Mouse (Mus musculus) brown adipose tissue, adult 24 weeks (tissue): Measurements from ENCODE around the gene Gatd1. TPM values are rescaled to one million over a fixed set of nuclear protein-coding genes. Genes with fewer than 3 reads are reported as not detected.

Experiments
- H3K27ac ChIP-seq: fragments of 200-500 bp; replicated peaks from 2 replicates; pipeline ENCODE4 v1.5.1; 2012; ENCODE audit warnings: low read depth, mild to moderate bottlenecking, low read length
- H3K4me1 ChIP-seq: fragments of 200-500 bp; 2 replicates; pipeline ENCODE4 v1.6.1; 2012; ENCODE audit warnings: low read length, mixed read lengths; ENCODE audit not compliant: control insufficient read depth, insufficient read depth, insufficient read length
- H3K4me3 ChIP-seq: fragments of 200-500 bp; 2 replicates; pipeline ENCODE4 v1.5.1; 2012; ENCODE audit warnings: low read depth, mild to moderate bottlenecking, low read length, moderate library complexity; ENCODE audit not compliant: insufficient read depth
- polyA plus RNA-seq: library from polyadenylated mRNA; stranded (reverse); fragments of >200 nt; gene quantifications from 2 replicates; pipeline ENCODE4 v1.2.4, GENCODE M21; 2012; ENCODE audit not compliant: missing spikeins, insufficient read depth, insufficient read length

Gene Gatd1
- polyA plus RNA-seq, 1 experiment = 23.3 TPM

DNA sequence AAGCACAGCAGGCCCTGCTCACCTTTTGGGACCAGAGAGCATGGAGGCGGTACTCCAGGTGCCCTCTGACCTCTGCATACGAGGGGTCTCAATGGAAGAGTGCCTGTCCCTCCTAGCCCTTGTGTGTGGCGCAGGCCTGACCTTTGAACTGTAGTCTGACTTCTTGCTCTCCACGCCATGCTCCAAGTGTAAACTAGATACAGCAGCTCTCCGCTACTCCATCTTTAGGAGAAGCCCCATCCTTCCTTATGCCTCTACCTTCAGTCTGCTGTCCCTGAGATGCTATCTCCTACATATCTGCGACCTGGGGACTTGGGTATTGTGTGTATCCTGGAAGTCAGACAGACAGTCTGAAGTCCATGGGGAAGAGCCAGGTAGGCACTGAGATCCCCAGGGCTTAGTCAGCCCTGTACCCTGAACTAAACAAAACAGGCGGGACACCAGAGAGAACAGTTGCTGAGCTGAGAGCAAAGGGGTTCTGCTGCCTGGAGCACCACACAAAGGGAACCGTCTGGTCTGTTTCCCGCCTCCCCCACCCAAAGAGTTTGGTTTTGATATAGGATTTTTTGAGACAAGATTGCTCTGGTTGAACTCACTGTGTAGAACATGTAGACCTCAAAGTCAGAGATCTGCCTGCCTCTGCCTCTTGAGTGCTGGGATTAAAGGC is 22.1 kb upstream of the Gatd1 start:
- Histone ChIP-seq H3K4me1 (peaks cover 16% of the 10 kb centered on the region), H3K4me3 (peak overlapping the region; percentile 51), H3K27ac (peak overlapping the region; percentile 36)

DNA sequence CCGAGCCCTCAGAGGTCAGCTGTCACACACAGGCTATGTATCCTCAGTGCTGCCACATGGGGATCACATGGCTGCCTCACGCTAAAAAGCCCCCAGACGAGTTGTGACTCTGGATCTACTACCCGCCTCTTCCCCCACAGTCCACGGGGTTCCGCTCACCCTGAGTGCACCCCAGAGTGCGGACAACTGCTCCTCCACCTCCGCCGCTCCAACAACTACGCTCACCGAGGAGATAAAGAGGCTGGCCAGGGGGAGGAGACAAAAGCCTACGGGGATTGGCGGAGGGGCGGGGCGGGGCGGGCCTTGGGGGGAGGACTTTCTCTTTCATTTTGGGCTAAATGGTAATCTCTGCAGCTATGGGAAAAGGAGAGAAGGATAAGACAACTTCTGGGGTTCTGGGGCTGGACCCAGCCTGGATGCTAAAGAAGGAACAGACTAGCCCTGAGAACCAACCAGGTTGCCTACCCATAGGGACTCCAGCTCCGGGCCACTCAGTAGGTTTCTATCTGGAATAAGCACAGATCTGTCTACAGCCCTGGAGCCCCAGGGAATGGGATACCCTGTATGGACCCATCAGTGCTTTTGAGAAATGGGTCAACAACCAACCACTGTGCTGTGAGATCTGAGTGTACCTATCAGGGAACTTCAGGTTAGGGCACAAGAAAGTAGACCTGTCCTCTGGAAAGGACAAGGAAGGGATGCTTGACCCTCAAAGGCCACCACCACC is 21.4 kb upstream of the Gatd1 start:
- H3K4me3 ChIP-seq = peak overlapping the region; percentile 69

DNA sequence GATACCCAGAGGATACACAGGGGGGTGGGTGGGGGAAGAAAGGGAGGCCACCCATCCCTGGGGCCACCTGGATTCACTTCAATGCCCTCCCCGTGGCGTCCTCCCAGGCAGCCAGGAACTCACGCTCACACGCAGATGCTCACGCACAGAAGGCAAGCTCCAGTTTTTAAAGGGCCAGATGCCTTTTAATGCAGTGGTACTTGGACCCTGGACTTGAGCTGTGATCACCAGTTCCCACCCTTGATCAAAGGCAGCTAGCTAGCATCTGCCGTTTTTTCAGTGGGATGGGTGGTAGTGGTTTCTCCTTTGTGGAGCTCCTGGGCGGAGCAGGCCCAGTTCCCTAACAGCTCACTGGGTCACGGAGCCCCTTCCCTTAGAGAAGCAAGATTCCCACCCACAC is 20.5 kb upstream of the Gatd1 start:
- H3K4me3 ChIP-seq = peak overlapping the region; percentile 69
- H3K27ac ChIP-seq = peak overlapping the region; percentile 53

More for the DNA sequence above, 21.4 kb upstream of the Gatd1 start:
- H3K4me1 ChIP-seq = peaks cover 16% of the 10 kb centered on the region
- H3K27ac ChIP-seq = peak overlapping the region; percentile 53

DNA sequence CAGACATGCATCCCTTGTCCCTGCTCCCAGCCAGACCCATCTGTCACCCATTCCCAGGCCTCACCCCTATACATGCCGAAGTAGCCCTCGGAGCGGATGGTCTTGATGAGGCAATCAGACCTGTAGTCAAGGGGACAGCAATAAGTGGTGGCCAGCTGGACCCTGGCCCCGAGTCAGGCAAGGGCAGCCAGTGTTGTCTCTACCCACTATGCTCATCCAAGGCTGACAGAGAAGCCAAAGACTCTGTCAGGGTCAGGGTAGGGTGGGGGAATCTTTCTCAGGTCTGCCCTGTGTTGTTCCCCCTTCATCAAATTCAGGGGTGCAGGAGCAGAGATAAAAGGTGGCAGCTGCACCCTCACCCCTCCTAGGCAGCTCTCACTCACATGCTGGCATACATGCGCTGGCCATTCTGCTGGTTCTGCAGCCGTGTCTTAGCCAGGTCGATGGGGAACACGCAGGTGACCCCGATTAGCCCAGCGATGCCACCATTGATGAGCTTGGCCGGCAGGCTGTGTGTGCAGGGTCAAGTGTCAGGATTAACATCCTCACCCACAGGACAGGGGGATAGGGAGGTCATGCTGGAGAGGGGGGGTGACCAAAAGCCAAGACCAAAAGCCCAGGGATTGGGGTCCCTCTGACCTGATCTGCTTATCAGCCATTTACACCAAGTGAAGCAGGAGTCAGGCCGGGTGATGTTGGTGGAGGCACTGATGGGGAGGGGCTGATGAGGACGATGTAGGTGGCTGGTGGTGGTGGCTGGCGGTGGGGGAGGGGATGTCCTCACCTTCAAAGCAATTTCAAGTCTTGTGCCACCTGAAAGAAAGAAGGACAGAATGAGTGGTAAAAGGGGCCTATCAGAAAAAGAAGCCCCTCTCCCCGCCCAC is 19.8 kb upstream of the Gatd1 start:
- peaks cover 24% of the 10 kb centered on the region for H3K4me1 ChIP-seq
- H3K4me3 ChIP-seq = peak overlapping the region; percentile 69
- peak overlapping the region; percentile 40 for H3K27ac ChIP-seq

More for the DNA sequence above, 20.5 kb upstream of the Gatd1 start:
- peaks cover 17% of the 10 kb centered on the region for H3K4me1 ChIP-seq

DNA sequence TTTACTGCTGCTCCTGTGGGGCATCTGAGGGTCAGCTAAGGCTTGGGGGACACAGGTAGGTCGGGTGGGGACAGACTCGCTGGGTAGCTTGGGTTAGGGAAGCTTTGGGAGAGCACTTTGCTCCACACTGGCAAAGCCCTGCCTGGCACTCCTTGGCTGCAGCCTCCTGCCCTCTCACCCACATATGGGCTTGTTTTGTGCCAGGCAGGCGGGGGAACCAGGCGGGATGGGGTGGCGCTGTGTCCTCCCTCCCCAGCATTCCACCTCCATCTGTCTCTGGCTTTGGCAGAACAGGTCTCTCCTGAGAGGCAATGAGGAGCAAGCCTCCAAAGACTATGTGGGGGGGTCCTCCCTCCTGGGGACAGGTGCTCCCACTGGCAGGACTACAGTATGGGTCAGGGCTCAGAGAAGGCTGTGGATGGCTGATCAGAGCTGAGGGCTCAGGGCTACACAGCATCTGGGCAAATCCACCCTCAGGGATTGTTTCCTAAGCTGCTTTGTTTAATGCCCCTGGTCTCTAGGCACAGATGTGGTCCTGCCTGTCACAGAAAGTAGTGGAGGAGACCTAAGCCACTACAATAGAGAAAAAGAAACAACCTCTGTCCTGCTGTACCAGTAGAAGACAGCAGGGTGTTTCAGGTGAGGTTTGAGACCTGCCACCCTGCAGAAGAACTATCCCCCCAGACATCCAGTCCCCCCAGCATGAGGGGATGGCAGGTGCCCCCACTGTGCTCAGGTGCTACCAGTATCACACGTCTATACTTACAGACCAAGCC is 19.0 kb upstream of the Gatd1 start:
- Histone ChIP-seq H3K4me1 (peaks cover 24% of the 10 kb centered on the region), H3K4me3 (peak overlapping the region; percentile 37), H3K27ac (peak overlapping the region; percentile 93)

DNA sequence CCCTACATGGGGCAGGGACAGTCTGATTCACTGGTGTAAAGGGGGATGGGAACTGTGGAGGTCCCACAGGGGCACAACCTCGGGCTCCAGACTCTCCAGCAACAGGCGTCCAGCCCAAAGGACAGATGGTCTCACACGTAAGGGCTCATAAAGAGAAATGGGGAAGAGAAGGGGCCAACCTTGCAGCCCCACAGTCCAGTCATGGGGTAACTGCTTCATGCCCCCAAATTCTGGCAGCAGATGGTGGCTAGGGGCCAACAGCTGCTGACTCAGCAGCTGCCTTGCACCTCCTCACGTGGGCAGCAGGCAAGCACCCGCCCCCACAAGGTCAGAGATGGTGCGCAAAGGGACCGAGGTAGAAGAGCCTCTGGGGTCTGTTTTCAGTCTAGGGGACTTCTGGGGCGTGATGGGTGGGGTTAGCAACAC is 18.3 kb upstream of the Gatd1 start:
- peak overlapping the region; percentile 37; the same call in 1 of the 2 replicates for H3K4me3 ChIP-seq
- H3K27ac ChIP-seq = peak overlapping the region; percentile 93
- H3K4me1 ChIP-seq = peaks cover 24% of the 10 kb centered on the region

DNA sequence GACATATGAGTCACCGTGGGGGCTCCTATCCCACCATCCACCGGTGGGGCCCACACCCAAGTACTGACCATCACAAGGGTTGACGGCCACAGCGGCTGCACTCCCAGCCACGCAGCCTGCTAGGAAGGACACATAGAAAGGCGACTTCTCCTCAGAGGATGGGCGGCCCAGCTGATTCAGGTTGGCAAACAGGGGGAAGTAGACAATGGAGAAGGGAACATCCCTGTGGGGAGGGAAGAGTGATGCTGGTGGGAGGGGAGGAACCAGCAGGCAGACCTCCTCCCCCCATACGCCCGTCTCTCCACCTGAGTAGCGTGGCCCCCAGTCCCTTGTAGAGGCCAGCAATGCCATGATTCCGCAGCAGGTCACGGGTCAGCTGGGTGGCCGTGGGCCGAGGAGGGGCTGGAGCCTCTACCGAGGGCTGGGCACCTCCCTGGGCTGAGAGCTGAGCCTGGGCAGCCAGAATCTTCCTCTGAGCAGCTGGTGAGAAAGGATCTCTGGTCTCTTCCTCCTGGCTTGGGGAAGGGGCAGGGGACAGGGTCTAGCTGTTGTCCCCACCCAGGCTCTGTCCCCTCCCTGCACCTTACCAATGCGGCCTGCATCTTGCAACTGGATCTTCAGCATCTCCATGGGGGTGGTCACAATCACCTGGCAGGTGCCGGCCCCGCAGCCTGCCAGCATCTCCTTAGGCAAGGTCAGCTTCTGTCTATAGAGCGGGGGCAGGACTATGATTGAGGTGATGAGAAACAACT is 17.7 kb upstream of the Gatd1 start:
- Histone ChIP-seq H3K4me3 (no peak overlapping the region), H3K27ac (peak overlapping the region; percentile 93; the same call in 1 of the 2 replicates), H3K4me1 (peaks cover 22% of the 10 kb centered on the region)

DNA sequence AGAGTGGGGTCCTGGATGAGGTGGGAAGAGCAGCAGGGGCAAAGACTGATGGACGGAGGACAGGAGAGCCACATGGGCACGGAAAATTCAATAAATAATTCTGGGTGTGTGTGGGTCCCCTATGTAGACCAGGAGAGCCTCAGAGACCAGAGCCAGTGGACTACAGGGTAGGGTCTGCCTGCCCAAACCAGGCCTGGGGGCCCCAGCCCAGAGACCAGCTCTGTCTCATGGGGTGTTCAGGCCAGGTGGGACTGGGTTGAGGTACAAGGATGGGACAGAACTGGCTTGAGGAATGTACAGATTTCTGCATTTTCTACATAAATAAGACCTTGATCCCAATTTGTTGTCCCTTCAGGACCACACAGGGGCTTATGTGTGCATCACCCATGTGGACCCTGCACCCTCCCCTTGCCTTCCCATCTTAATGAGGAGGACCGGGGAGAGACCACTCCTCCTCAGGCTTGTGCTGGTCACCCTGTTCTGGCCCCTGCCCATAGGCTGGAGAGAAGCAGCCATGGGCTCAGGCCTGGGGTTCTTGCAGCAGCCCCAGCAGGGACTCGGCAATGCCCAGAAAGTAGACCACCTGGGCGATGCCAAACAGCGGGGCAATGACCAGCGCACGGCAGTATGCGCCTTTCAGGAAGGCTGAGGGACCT is 16.8 kb upstream of the Gatd1 start:
- Histone ChIP-seq H3K27ac (no peak overlapping the region), H3K4me1 (peaks cover 15% of the 10 kb centered on the region), H3K4me3 (no peak overlapping the region)

DNA sequence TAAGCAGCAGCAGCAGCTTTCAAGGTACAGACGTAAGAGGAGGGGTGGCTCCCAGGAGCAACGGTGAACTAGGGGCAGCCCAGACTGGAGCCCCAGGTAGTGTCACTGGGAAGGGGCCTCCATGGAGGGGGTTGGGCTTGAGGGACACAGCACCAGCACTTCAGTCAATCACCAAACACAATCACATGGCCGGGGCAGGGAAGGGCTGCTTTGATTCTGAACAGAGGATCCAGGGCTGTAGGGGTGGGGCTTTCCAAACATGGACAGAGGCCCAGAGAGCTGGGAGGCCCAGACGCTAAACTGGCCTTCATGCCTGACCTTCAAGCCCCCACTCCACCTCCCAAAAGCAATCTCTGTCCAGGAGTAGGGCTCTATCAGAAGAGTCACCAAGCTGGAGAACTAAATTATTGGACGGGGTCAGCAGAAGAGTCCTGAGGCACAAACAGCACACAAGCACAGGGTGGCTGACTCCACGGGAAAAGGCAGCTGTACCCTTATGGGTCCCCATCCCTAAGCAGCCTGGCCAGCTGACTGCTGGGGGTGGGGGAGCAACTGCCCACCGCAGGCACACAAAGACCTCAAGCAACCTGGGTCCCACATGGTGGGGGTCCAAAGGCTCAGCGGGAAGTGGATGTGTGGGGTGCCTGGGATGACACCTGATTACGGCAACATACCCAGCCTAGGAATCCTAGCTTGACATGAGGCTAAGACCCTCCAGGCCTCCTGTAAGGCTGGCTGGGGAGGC is 16.1 kb upstream of the Gatd1 start:
- Histone ChIP-seq H3K27ac (no peak overlapping the region), H3K4me1 (peaks cover 11% of the 10 kb centered on the region; the same call in 1 of the 2 replicates), H3K4me3 (no peak overlapping the region)

DNA sequence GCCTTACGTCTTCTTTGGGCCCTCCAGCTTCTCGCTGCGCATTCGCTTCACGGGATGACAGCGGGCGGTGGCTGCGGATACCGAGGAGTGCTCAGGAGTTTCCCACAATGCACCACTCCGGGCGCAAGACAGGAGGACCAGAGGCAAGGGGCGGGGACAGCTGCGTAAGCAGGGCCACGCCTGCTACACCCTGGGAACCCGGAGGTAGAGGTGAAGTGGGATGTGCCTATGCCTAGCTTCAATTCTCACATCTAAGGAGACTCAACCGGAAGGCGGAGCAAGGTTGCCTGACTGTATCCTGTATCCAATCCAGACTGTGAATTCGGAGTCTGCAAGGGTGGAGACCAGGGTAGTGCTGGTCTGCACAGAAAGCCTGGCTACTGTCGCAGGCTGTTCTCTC is 15.4 kb upstream of the Gatd1 start, which contains the start of gene Cend1:
Gene Cend1, minus strand, starts transcription at position 182 of the 400 bp plus-strand sequence.
- peak within 1 kb of the TSS; percentile 16; the same call in 1 of the 2 replicates for H3K4me3 ChIP-seq
- H3K4me1 ChIP-seq = peaks cover 11% of the 10 kb centered on the region; the same call in 1 of the 2 replicates
- H3K27ac ChIP-seq = no peak within 1 kb of the TSS

DNA sequence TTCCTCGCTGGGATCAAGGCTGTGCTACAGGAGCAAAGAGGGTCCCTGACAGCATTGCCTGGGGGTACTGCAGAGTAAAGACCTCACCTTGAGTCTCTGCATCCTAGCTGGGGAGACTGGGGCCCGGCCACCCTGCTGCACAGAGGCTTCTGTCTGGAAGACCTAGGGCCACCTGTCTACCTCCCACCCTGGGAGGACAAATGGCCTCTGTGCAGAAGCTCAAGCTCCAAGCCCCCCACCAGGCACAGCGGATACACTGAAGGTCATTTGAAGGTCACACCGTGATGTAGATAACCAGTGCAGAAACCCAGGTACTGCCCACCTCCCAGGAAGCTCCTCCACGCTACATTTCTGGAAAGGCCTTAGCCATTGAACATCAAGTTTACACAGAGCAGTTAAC is 14.8 kb upstream of the Gatd1 start:
- Histone ChIP-seq H3K4me3 (no peak overlapping the region), H3K4me1 (peaks cover 8% of the 10 kb centered on the region; the same call in 1 of the 2 replicates), H3K27ac (no peak overlapping the region)

DNA sequence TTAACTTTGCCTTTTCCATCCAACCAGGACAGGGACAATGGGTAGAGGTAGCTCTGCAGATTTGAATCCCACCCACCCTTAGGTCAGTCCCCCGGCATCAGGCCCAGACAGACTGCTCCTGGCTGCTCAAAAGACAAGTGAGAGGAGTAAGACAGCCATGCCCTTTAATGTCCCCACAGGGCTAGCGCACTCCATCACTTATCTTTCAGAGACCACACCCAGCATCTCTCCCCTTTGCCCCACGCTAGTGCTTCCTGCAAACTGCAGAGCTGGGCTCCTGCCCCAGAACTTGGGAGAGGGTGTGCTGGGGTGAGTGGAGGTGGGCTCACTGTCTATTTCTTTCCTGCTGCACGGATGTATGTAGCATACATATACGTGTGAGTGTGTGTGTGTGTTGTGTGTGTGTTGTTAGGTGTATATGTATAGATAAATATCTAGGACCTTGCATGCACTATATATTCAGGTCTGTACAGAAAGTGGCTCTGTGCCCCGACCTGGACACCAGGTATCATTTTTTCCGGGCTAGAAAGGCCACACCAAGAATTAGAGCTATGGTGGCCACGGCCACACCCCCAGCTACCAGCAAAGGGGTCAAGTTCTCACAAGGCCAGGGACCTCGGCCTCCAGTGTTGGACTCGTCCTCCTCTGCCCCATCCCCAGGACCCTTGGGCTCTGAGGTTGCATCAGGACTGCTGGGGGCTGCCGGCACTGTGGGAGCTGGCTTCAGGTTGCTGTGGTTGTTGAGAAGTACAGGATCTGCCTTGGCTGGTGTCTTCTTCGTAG is 13.2 kb upstream of the Gatd1 start:
- H3K27ac ChIP-seq = no peak overlapping the region
- H3K4me1 ChIP-seq = peaks cover 8% of the 10 kb centered on the region; the same call in 1 of the 2 replicates
- H3K4me3 ChIP-seq = no peak overlapping the region
